Mouse (Mus musculus) heart, embryonic 16.5 days (tissue): ENCODE data around the gene Aifm3. TPM values are rescaled to one million over a fixed set of nuclear protein-coding genes. Genes with fewer than 3 reads are reported as not detected.
"Not testable (repeated sequence)": the region's sequence is repeated elsewhere in the genome, so short reads cannot be mapped to it uniquely, and the experiment has no call there.

Experiments
- ATAC-seq: fragments of 200-750 bp; cut with Nextera tagmentation; replicated peaks from 2 replicates; pipeline ENCODE4 v1.8.0; 2017; ENCODE audit warnings: moderate number of reproducible peaks; ENCODE audit not compliant: insufficient read depth, low FRiP score; ENCODE audit errors: extremely low read depth
- H3K27ac ChIP-seq: fragments of 300-500 bp; sonication (generic); 2 replicates; pipeline ENCODE4 v1.5.1; 2014; ENCODE audit warnings: mild to moderate bottlenecking, low read length, control low read depth, moderate library complexity
- H3K27me3 ChIP-seq: fragments of 300-500 bp; sonication (generic); 2 replicates; pipeline ENCODE4 v1.6.1; 2014; ENCODE audit warnings: low read length, mixed read lengths; ENCODE audit not compliant: control insufficient read depth, insufficient read depth
- H3K36me3 ChIP-seq: fragments of 300-500 bp; sonication (generic); 2 replicates; pipeline ENCODE4 v1.6.1; 2014; ENCODE audit not compliant: control insufficient read depth, insufficient read depth
- H3K4me1 ChIP-seq: fragments of 300-500 bp; sonication (generic); 2 replicates; pipeline ENCODE4 v1.6.1; 2014; ENCODE audit warnings: low read length, mixed read lengths; ENCODE audit not compliant: control insufficient read depth, insufficient read depth
- H3K4me2 ChIP-seq: fragments of 300-500 bp; sonication (generic); 2 replicates; pipeline ENCODE4 v1.6.1; 2014; ENCODE audit warnings: low read depth, mild to moderate bottlenecking, control low read depth, low read length
- H3K4me3 ChIP-seq: fragments of 300-500 bp; sonication (generic); 2 replicates; pipeline ENCODE4 v1.5.1; 2014; ENCODE audit warnings: mild to moderate bottlenecking, control low read depth, low read length
- H3K9ac ChIP-seq: fragments of 300-500 bp; sonication (generic); 2 replicates; pipeline ENCODE4 v1.6.1; 2014; ENCODE audit warnings: low read length, control low read depth
- H3K9me3 ChIP-seq: fragments of 300-500 bp; sonication (generic); replicated peaks from 2 replicates; pipeline ENCODE4 v1.6.1; 2016; ENCODE audit warnings: low read length; ENCODE audit not compliant: control insufficient read depth
- WGBS: fragments of 180-500 bp; shearing (Covaris S2); extraction: QIAGEN DNeasy Blood & Tissue Kit; methylation state at CpG from one replicate; pipeline ENCODE4 v1.1.7; 2014; 5-methylcytosine and 5-hydroxymethylcytosine counted together
- polyA plus RNA-seq: library from polyadenylated mRNA; unstranded; fragments of >200 nt; fragmentation: Nextera tagmentation; extraction: Ambion mirVana; gene quantifications from 2 replicates; pipeline ENCODE4 v1.2.1, GENCODE M21; 2015

The Aifm3 gene
- polyA plus RNA-seq, 1 experiment from 2014 or later, result 1.5 TPM

- H3K36me3 ChIP-seq, H3K9me3 ChIP-seq, ATAC-seq, H3K27me3 ChIP-seq: not testable (repeated sequence)
- H3K27ac ChIP-seq, result peak overlapping the region; percentile 76
- peak overlapping the region; percentile 53; the same call in 1 of the 2 replicates for H3K9ac ChIP-seq
- H3K4me3 ChIP-seq, result 0 out of 2 replicates have a peak overlapping the region, but pooled peaks have one; percentile 11
- peaks cover 28% of the 10 kb centered on the region for H3K4me1 ChIP-seq
- 17% methylated on average over 4 of the region's 4 CpGs for WGBS
- peak overlapping the region; percentile 64 for H3K4me2 ChIP-seq
Observed at GRCm38 (mm10) chr16:17554702-17555101, 65.3 kb downstream of the Aifm3 start.

- Histone ChIP-seq H3K4me1 (peaks cover 31% of the 10 kb centered on the region), H3K4me2 (no peak overlapping the region), H3K27ac (no peak overlapping the region), H3K9ac (no peak overlapping the region), H3K27me3 (no peaks in the 10 kb centered on the region), H3K4me3 (no peak overlapping the region), H3K36me3 (no peaks in the 10 kb centered on the region), H3K9me3 (no peaks in the 10 kb centered on the region)
- no peak for ATAC-seq
- 80% methylated on average over 4 of the region's 4 CpGs for WGBS
Observed at GRCm38 (mm10) chr16:17556180-17556579, 66.8 kb downstream of the Aifm3 start.

- 57% methylated on average over 4 of the region's 4 CpGs for WGBS
Observed at GRCm38 (mm10) chr16:17556907-17557306, 67.5 kb downstream of the Aifm3 start.

More at GRCm38 (mm10) chr16:17556907-17557306, 67.5 kb downstream of the Aifm3 start:
- Histone ChIP-seq H3K4me2 (no peak overlapping the region), H3K36me3 (no peaks in the 10 kb centered on the region), H3K9me3 (no peaks in the 10 kb centered on the region), H3K27ac (no peak overlapping the region), H3K9ac (no peak overlapping the region), H3K27me3 (no peaks in the 10 kb centered on the region), H3K4me1 (peaks cover 37% of the 10 kb centered on the region), H3K4me3 (no peak overlapping the region)
- no peak for ATAC-seq

Other genes starting within 250 kb of the Aifm3 start
- gene Tmem191c, start 213.5 kb upstream of the Aifm3 start, polyA plus RNA-seq, result 10.8 and 15.0 TPM in 2 replicates
- 0.66 and 0.67 TPM in 2 replicates for gene Serpind1, start 158.2 kb upstream of the Aifm3 start, polyA plus RNA-seq
- 11.6 and 12.9 TPM in 2 replicates for gene Snap29, start 83.6 kb upstream of the Aifm3 start, polyA plus RNA-seq
- 30.8 and 31.7 TPM in 2 replicates for gene Pi4ka, start 83.3 kb upstream of the Aifm3 start, polyA plus RNA-seq
- gene Crkl, start 37.6 kb upstream of the Aifm3 start, polyA plus RNA-seq, result 43.2 and 52.2 TPM in 2 replicates
- 51.8 and 59.2 TPM in 2 replicates for gene Lztr1, start 19.1 kb downstream of the Aifm3 start, polyA plus RNA-seq
- gene Thap7, start 41.5 kb downstream of the Aifm3 start, polyA plus RNA-seq, result 37.2 and 38.6 TPM in 2 replicates
- 0.58 and 0.60 TPM in 2 replicates for gene Lrrc74b, start 71.6 kb downstream of the Aifm3 start, polyA plus RNA-seq
- 0.58 and 0.61 TPM in 2 replicates for gene P2rx6, start 72.3 kb downstream of the Aifm3 start, polyA plus RNA-seq
- 10.5 and 12.3 TPM in 2 replicates for gene Slc7a4, start 93.6 kb downstream of the Aifm3 start, polyA plus RNA-seq
- 22.8 TPM in 2 replicates for gene Smpd4, start 129.7 kb downstream of the Aifm3 start, polyA plus RNA-seq
- gene Ccdc74a, start 156.9 kb downstream of the Aifm3 start, polyA plus RNA-seq, result 3.4 and 4.3 TPM in 2 replicates
- gene Med15, start 243.3 kb downstream of the Aifm3 start, polyA plus RNA-seq, result 32.3 and 35.9 TPM in 2 replicates